Mouse (Mus musculus) neural tube, embryonic 15.5 days (tissue): Measurements from ENCODE around the gene Cmtr2. TPM values are rescaled to one million over a fixed set of nuclear protein-coding genes. Genes with fewer than 3 reads are reported as not detected.

Experiments used
- ATAC-seq: fragments of 200-750 bp; cut with Nextera tagmentation; 2 replicates; pipeline ENCODE4 v1.8.0; 2017; ENCODE audit warnings: mild to moderate bottlenecking, moderate TSS enrichment, moderate library complexity; ENCODE audit not compliant: low FRiP score
- H3K27ac ChIP-seq: fragments of 300-500 bp; sonication (generic); replicated peaks from 2 replicates; pipeline ENCODE4 v1.5.1; 2015; ENCODE audit warnings: mild to moderate bottlenecking, inconsistent platforms
- H3K27me3 ChIP-seq: fragments of 300-500 bp; sonication (generic); replicated peaks from 2 replicates; pipeline ENCODE4 v1.6.1; 2015; ENCODE audit warnings: inconsistent platforms
- H3K36me3 ChIP-seq: fragments of 300-500 bp; sonication (generic); 2 replicates; pipeline ENCODE4 v1.6.1; 2015; ENCODE audit warnings: inconsistent platforms
- H3K4me1 ChIP-seq: fragments of 300-500 bp; sonication (generic); 2 replicates; pipeline ENCODE4 v1.6.1; 2015; ENCODE audit warnings: inconsistent platforms
- H3K4me2 ChIP-seq: fragments of 300-500 bp; sonication (generic); 2 replicates; pipeline ENCODE4 v1.6.1; 2015; ENCODE audit warnings: inconsistent platforms, mild to moderate bottlenecking, moderate library complexity
- H3K4me3 ChIP-seq: fragments of 300-500 bp; sonication (generic); replicated peaks from 2 replicates; pipeline ENCODE4 v1.5.1; 2015; ENCODE audit warnings: mild to moderate bottlenecking, inconsistent platforms
- H3K9ac ChIP-seq: fragments of 300-500 bp; sonication (generic); replicated peaks from 2 replicates; pipeline ENCODE4 v1.6.1; 2015; ENCODE audit warnings: mild to moderate bottlenecking, inconsistent platforms
- H3K9me3 ChIP-seq: fragments of 300-500 bp; sonication (generic); replicated peaks from 2 replicates; pipeline ENCODE4 v1.6.1; 2016; ENCODE audit warnings: inconsistent platforms
- WGBS: fragments of 180-500 bp; shearing (Covaris S2); methylation state at CpG from one replicate; pipeline ENCODE4 v1.1.7; 2015; ENCODE audit warnings: mixed read lengths; 5-methylcytosine and 5-hydroxymethylcytosine counted together
- polyA plus RNA-seq: library from polyadenylated mRNA; unstranded; fragments of >200 nt; fragmentation: Nextera tagmentation; extraction: Ambion mirVana; gene quantifications from 2 replicates; pipeline ENCODE4 v1.2.1, GENCODE M21; 2015

Gene Cmtr2
- polyA plus RNA-seq, result 8.9 and 9.6 TPM in 2 replicates

- Histone ChIP-seq H3K4me1 (peaks cover 19% of the 10 kb centered on the region), H3K27me3 (0 out of 2 replicates have a peak, but pooled peaks cover 3% of the 10 kb centered on the region), H3K4me3 (no peak within 1 kb of the TSS), H3K36me3 (no peaks in the 10 kb centered on the region), H3K9me3 (no peaks in the 10 kb centered on the region), H3K9ac (no peak within 1 kb of the TSS), H3K4me2 (no peak within 1 kb of the TSS), H3K27ac (no peak within 1 kb of the TSS)
- ATAC-seq, result no peak
- WGBS, result 71% methylated on average over 7 of the region's 7 CpGs
These were observed at the start of gene Cmtr2 for GRCm38 (mm10) chr8:110215365-110215764. Cmtr2 (plus strand) TSS chr8:110215665.

- Histone ChIP-seq H3K4me1 (peaks cover 9% of the 10 kb centered on the region), H3K27me3 (peaks cover 30% of the 10 kb centered on the region), H3K27ac (no peak overlapping the region), H3K9me3 (no peaks in the 10 kb centered on the region), H3K4me3 (no peak overlapping the region), H3K36me3 (no peaks in the 10 kb centered on the region), H3K9ac (no peak overlapping the region), H3K4me2 (no peak overlapping the region)
- no peak for ATAC-seq
- WGBS, result 80% methylated on average over 8 of the region's 8 CpGs
These were observed 49.2 kb upstream of the Cmtr2 start for GRCm38 (mm10) chr8:110166270-110166669.

- Histone ChIP-seq H3K4me3 (peak within 1 kb of the TSS; percentile 31), H3K4me1 (peaks cover 14% of the 10 kb centered on the region), H3K9me3 (no peaks in the 10 kb centered on the region), H3K27me3 (peaks cover 30% of the 10 kb centered on the region), H3K4me2 (peak within 1 kb of the TSS; percentile 59), H3K27ac (no peak within 1 kb of the TSS), H3K9ac (0 out of 2 replicates have a peak within 1 kb of the TSS, but pooled peaks have one; percentile 24), H3K36me3 (no peaks in the 10 kb centered on the region)
- WGBS, result 2% methylated on average over 32 of the region's 33 CpGs
- ATAC-seq, result peak; percentile 83
These were observed 47.4 kb upstream of the Cmtr2 start, which contains the start of gene Calb2 for GRCm38 (mm10) chr8:110168046-110168445. Calb2 (minus strand) TSS chr8:110168210.

GRCm38 (mm10) chr8:110172161-110172560, 43.3 kb upstream of the Cmtr2 start:
- Histone ChIP-seq H3K36me3 (no peaks in the 10 kb centered on the region), H3K27ac (no peak overlapping the region), H3K9ac (no peak overlapping the region), H3K4me2 (no peak overlapping the region), H3K4me1 (peaks cover 16% of the 10 kb centered on the region), H3K9me3 (no peaks in the 10 kb centered on the region), H3K4me3 (no peak overlapping the region), H3K27me3 (peaks cover 30% of the 10 kb centered on the region)
- no peak for ATAC-seq
- whole genome bisulfite sequencing, result 50% methylated on average over 6 of the region's 6 CpGs

GRCm38 (mm10) chr8:110174826-110175225, 40.6 kb upstream of the Cmtr2 start:
- H3K9ac ChIP-seq, result no peak overlapping the region
- no peaks in the 10 kb centered on the region for H3K36me3 ChIP-seq
- ATAC-seq, result no peak
- whole genome bisulfite sequencing, result 80% methylated on average over 4 of the region's 4 CpGs
- H3K27ac ChIP-seq, result no peak overlapping the region
- H3K4me3 ChIP-seq, result no peak overlapping the region
- H3K4me2 ChIP-seq, result no peak overlapping the region
- no peaks in the 10 kb centered on the region for H3K9me3 ChIP-seq
- H3K27me3 ChIP-seq, result peaks cover 6% of the 10 kb centered on the region; the same call in 1 of the 2 replicates
- H3K4me1 ChIP-seq, result peaks cover 14% of the 10 kb centered on the region; the same call in 1 of the 2 replicates

GRCm38 (mm10) chr8:110177359-110178155, 37.9 kb upstream of the Cmtr2 start:
- 0 out of 2 replicates have a peak overlapping the region, but pooled peaks have one; percentile 1 for H3K27ac ChIP-seq
- H3K27me3 ChIP-seq, result no peaks in the 10 kb centered on the region
- H3K9me3 ChIP-seq, result no peaks in the 10 kb centered on the region
- no peak overlapping the region for H3K9ac ChIP-seq
- 26% methylated on average over 22 of the region's 22 CpGs for WGBS
- ATAC-seq, result no peak; the same call in 1 of the 2 replicates
- H3K4me1 ChIP-seq, result peaks cover 11% of the 10 kb centered on the region
- H3K4me2 ChIP-seq, result peak overlapping the region; percentile 22
- no peak overlapping the region for H3K4me3 ChIP-seq
- H3K36me3 ChIP-seq, result no peaks in the 10 kb centered on the region

- WGBS, result 70% methylated on average over 11 of the region's 11 CpGs
- Histone ChIP-seq H3K27ac (peak overlapping the region; percentile 1; the same call in 1 of the 2 replicates), H3K4me3 (no peak overlapping the region), H3K4me1 (peaks cover 17% of the 10 kb centered on the region), H3K9ac (no peak overlapping the region), H3K27me3 (no peaks in the 10 kb centered on the region), H3K4me2 (no peak overlapping the region), H3K9me3 (no peaks in the 10 kb centered on the region), H3K36me3 (no peaks in the 10 kb centered on the region)
- 0 out of 2 replicates have a peak, but pooled peaks have one; percentile 28 for ATAC-seq
These were observed 32.6 kb upstream of the Cmtr2 start for GRCm38 (mm10) chr8:110182735-110183367.

GRCm38 (mm10) chr8:110183748-110184147, 31.7 kb upstream of the Cmtr2 start:
- no peak for ATAC-seq
- no peak overlapping the region for H3K9ac ChIP-seq
- no peaks in the 10 kb centered on the region for H3K9me3 ChIP-seq
- no peak overlapping the region for H3K4me3 ChIP-seq
- no peak overlapping the region for H3K4me2 ChIP-seq
- H3K27me3 ChIP-seq, result no peaks in the 10 kb centered on the region
- 33% methylated on average over 11 of the region's 11 CpGs for WGBS
- no peaks in the 10 kb centered on the region for H3K36me3 ChIP-seq
- peaks cover 16% of the 10 kb centered on the region for H3K4me1 ChIP-seq
- no peak overlapping the region for H3K27ac ChIP-seq

- no peak overlapping the region for H3K9ac ChIP-seq
- no peak overlapping the region for H3K4me2 ChIP-seq
- no peak overlapping the region for H3K27ac ChIP-seq
- H3K4me1 ChIP-seq, result peaks cover 27% of the 10 kb centered on the region
- H3K36me3 ChIP-seq, result no peaks in the 10 kb centered on the region
- H3K4me3 ChIP-seq, result no peak overlapping the region
- 87% methylated on average over 4 of the region's 4 CpGs for WGBS
- H3K9me3 ChIP-seq, result no peaks in the 10 kb centered on the region
- no peaks in the 10 kb centered on the region for H3K27me3 ChIP-seq
- ATAC-seq, result no peak
These were observed 29.9 kb upstream of the Cmtr2 start for GRCm38 (mm10) chr8:110185538-110185937.

GRCm38 (mm10) chr8:110188961-110189750, 26.3 kb upstream of the Cmtr2 start:
- no peaks in the 10 kb centered on the region for H3K36me3 ChIP-seq
- H3K4me3 ChIP-seq, result no peak overlapping the region
- no peak for ATAC-seq
- H3K9ac ChIP-seq, result no peak overlapping the region
- no peaks in the 10 kb centered on the region for H3K27me3 ChIP-seq
- WGBS, result 21% methylated on average over 8 of the region's 8 CpGs
- no peak overlapping the region for H3K27ac ChIP-seq
- H3K4me1 ChIP-seq, result peaks cover 13% of the 10 kb centered on the region; the same call in 1 of the 2 replicates
- H3K9me3 ChIP-seq, result no peaks in the 10 kb centered on the region
- no peak overlapping the region for H3K4me2 ChIP-seq

GRCm38 (mm10) chr8:110196678-110197077, 18.8 kb upstream of the Cmtr2 start:
- no peak overlapping the region for H3K9ac ChIP-seq

More at GRCm38 (mm10) chr8:110196678-110197077, 18.8 kb upstream of the Cmtr2 start:
- H3K4me2 ChIP-seq, result no peak overlapping the region
- no peak overlapping the region for H3K27ac ChIP-seq
- no peak overlapping the region for H3K4me3 ChIP-seq
- H3K36me3 ChIP-seq, result no peaks in the 10 kb centered on the region
- WGBS, result 5% methylated on average over 5 of the region's 5 CpGs
- no peaks in the 10 kb centered on the region for H3K9me3 ChIP-seq
- no peak for ATAC-seq
- H3K4me1 ChIP-seq, result 0 out of 2 replicates have a peak, but pooled peaks cover 3% of the 10 kb centered on the region
- no peaks in the 10 kb centered on the region for H3K27me3 ChIP-seq
